Mouse (Mus musculus) spleen, adult 2 months (tissue): ENCODE measurements around the gene Bcr.

Experiments used
- CTCF ChIP-seq: fragments of 200-500 bp; IDR thresholded peaks from 2 replicates; pipeline ENCODE4 v1.5.1; 2011; ENCODE audit warnings: mild to moderate bottlenecking, inconsistent platforms; ENCODE audit not compliant: insufficient read depth, insufficient read length, insufficient replicate concordance; ENCODE audit errors: extremely low read depth
- POLR2A ChIP-seq: fragments of 200-500 bp; IDR thresholded peaks from 2 replicates; pipeline ENCODE4 v1.6.1; 2011; ENCODE audit warnings: low read depth, low read length, inconsistent platforms

DNA sequence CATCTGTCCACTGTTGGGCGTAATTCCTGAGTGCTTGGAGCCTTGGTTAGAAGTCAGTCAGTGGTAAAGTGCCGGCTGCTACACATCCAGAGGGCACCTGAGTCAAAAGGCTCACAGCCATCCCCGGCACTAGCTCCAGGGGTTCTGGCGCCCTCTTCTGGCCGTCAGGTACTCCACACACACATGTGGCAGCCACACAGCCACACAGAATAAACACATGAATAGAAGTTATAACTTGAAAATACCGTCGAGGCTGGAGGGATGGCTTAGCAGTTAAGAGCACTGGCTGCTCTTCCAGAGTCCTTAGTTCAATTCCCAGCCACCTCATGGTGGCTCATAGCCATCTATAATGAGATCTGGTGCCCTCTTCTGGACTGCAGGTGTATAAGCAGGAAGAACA lies 131.3 kb downstream of the Bcr start:
- TF ChIP-seq CTCF (no peak), POLR2A (no peak)
